Mouse (Mus musculus) testis, adult 2 months (tissue): ENCODE results near the gene Rasgrp3.

Source experiments
- CTCF ChIP-seq: fragments of 200-500 bp; IDR thresholded peaks from 2 replicates; pipeline ENCODE4 v1.5.1; 2012; ENCODE audit warnings: low read depth, mild to moderate bottlenecking, inconsistent platforms, low read length, moderate library complexity; ENCODE audit not compliant: control insufficient read depth, insufficient read depth, insufficient replicate concordance
- POLR2A ChIP-seq: fragments of 200-500 bp; IDR thresholded peaks from 2 replicates; pipeline ENCODE4 v1.6.1; 2012; ENCODE audit warnings: low read depth, mild to moderate bottlenecking, inconsistent platforms, low read length, moderate library complexity; ENCODE audit not compliant: control insufficient read depth

GRCm38 (mm10) chr17:75470325-75470724, 34.6 kb downstream of the Rasgrp3 start:
- TF ChIP-seq CTCF = no peak
- TF ChIP-seq POLR2A = no peak
